Mouse (Mus musculus): ENCODE measurements around the gene Sycp2l. TPM values are rescaled to one million over a fixed set of nuclear protein-coding genes. Genes with fewer than 3 reads are reported as not detected.
"Not testable (repeated sequence)": the region's sequence is repeated elsewhere in the genome, so short reads cannot be mapped to it uniquely, and the experiment has no call there.

The Sycp2l gene
- polyA plus RNA-seq, 1 experiment from 2014 or later, result not detected

DNA sequence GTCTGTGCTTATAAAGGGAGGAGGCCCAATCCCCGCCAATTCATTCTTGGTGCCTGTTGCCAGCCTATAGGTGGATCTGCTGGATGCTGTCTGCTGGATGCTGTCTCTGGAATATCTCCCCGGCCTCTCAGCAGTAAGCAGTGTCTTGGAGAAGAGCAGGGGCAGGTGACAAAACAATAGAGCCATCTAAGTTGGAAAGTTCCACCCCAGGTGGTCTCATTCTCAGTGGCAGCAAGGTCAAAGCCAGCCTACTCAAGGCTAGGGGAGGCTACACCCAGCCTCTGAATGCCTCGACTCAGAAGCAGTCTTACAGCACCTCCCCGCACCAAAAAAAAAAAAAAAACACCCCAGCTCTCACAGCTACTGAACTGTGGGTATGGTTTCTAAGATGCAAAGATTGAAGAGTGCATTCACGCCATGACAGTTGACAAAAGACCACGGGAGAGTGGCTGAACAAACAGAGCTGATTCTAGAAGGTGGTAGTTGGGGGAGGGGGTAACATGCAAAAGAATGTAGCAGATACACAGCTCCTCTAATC is 31.4 kb downstream of the Sycp2l start:
- Histone ChIP-seq H3K36me3 (no peaks in the 10 kb centered on the region), H3K27ac (no peak overlapping the region), H3K4me2 (replicated peaks) (no peak overlapping the region), H3K9me3 (no peaks in the 10 kb centered on the region), H3K4me3 (no peak overlapping the region), H3K27me3 (no peaks in the 10 kb centered on the region), H3K9ac (no peak overlapping the region), H3K4me1 (no peaks in the 10 kb centered on the region)
- ATAC-seq (ENCODE audit: low FRiP score, low read depth), result no peak
- WGBS, result 72% methylated on average over 6 of the region's 6 CpGs

DNA sequence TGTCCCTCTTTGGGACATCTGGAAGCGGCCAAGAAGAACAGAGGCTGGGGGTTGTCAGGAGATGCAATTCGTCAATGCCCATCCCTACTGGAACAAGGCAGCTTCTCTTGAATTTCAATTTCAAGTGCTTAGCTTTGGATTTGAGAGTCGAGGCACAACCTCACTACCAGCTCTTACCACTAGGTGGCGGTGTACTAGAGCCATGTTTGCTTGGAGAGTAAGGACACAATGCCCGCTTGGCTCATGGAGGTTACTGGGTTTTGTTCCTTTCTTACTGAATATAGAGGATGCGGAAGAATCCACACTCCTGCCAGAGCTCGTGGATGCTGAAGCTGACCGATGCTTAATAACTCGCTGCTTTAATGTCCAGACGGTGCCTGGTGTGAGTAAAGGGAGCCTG is 32.2 kb downstream of the Sycp2l start:
- no peak overlapping the region for H3K9ac ChIP-seq

DNA sequence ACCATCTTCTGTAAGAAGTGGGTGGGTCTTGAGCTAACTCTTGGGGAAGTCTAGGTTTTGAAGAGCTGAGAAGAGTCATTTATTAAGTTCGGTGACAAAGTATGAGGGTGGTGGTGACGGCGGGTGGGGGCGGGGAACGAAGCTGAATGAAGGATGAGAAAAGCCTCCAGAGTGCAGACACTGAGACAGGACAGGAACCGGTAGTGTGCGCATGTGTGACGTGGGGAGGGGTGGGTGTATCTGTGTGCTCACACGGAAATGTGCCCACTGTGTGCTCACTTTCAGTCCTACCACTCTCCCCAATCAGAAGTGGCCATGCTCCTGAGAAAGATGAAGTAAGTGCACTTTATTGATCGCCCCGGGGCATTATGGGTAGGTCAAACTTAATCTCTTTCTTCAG is 39.0 kb downstream of the Sycp2l start:
- WGBS, result 89% methylated on average over 11 of the region's 11 CpGs

More for the DNA sequence above, 32.2 kb downstream of the Sycp2l start:
- no peak for ATAC-seq (ENCODE audit: low FRiP score, low read depth)
- H3K27ac ChIP-seq, result no peak overlapping the region
- H3K9me3 ChIP-seq, result no peaks in the 10 kb centered on the region
- H3K4me2 ChIP-seq (replicated peaks), result no peak overlapping the region
- no peak overlapping the region for H3K4me3 ChIP-seq
- H3K4me1 ChIP-seq, result no peaks in the 10 kb centered on the region
- no peaks in the 10 kb centered on the region for H3K36me3 ChIP-seq
- H3K27me3 ChIP-seq, result no peaks in the 10 kb centered on the region
- WGBS, result 78% methylated on average over 10 of the region's 10 CpGs

DNA sequence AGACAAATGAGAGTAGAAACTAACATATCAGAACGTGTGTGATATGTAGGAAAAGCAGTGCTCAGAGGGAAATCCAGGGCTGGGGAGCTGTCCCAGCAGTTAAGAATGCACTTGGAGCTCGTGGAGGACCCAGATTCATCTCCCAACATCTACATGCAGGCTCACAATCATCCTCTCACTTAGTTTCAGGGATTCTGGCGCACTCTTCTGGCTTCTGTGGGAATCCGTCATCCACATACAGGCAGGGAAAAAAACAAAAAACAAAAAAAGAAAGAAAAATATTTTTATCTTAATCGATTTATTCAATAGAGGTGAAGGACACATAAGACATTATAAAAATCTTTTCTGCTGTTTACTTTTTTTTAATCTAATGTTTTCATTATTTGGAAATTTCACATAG is 44.3 kb downstream of the Sycp2l start:
- Histone ChIP-seq H3K4me3 (no peak overlapping the region), H3K27ac (no peak overlapping the region), H3K27me3 (no peaks in the 10 kb centered on the region), H3K36me3 (no peaks in the 10 kb centered on the region), H3K9me3 (no peaks in the 10 kb centered on the region), H3K4me1 (no peaks in the 10 kb centered on the region), H3K9ac (no peak overlapping the region), H3K4me2 (replicated peaks) (no peak overlapping the region)
- ATAC-seq (ENCODE audit: low FRiP score, low read depth), result no peak
- 63% methylated on average over 5 of the region's 5 CpGs for WGBS

More for the DNA sequence above, 39.0 kb downstream of the Sycp2l start:
- no peak overlapping the region for H3K27ac ChIP-seq
- no peak overlapping the region for H3K4me2 ChIP-seq (replicated peaks)
- H3K4me3 ChIP-seq, result no peak overlapping the region
- no peaks in the 10 kb centered on the region for H3K9me3 ChIP-seq
- no peaks in the 10 kb centered on the region for H3K27me3 ChIP-seq
- H3K4me1 ChIP-seq, result no peaks in the 10 kb centered on the region
- no peaks in the 10 kb centered on the region for H3K36me3 ChIP-seq
- ATAC-seq (ENCODE audit: low FRiP score, low read depth), result no peak
- no peak overlapping the region for H3K9ac ChIP-seq

DNA sequence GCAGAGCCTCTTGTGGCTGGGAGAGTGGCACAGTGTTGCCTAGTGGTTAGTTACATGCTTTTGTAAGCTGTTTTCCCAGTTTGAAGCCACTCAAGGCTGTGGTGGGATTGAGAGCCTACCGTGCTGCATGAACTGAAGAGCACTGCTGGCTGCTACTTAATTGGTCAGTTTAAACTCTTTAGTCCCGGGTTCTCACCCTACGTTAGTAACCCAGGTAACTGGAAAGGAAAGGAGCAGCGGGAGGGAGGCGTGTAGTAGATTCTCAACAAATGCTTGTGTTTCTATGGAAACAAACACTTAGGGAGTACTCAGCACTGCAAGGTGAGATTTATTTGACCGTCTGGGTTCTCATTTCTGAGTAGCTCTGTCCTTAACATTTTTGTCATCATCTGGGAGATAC is 73.8 kb downstream of the Sycp2l start:
- Histone ChIP-seq H3K4me3 (no peak overlapping the region), H3K27ac (no peak overlapping the region), H3K27me3 (no peaks in the 10 kb centered on the region), H3K9ac (no peak overlapping the region), H3K9me3 (no peaks in the 10 kb centered on the region), H3K4me2 (replicated peaks) (no peak overlapping the region), H3K36me3 (no peaks in the 10 kb centered on the region), H3K4me1 (no peaks in the 10 kb centered on the region)
- 80% methylated on average over 6 of the region's 6 CpGs for WGBS
- no peak for ATAC-seq (ENCODE audit: low FRiP score, low read depth)

DNA sequence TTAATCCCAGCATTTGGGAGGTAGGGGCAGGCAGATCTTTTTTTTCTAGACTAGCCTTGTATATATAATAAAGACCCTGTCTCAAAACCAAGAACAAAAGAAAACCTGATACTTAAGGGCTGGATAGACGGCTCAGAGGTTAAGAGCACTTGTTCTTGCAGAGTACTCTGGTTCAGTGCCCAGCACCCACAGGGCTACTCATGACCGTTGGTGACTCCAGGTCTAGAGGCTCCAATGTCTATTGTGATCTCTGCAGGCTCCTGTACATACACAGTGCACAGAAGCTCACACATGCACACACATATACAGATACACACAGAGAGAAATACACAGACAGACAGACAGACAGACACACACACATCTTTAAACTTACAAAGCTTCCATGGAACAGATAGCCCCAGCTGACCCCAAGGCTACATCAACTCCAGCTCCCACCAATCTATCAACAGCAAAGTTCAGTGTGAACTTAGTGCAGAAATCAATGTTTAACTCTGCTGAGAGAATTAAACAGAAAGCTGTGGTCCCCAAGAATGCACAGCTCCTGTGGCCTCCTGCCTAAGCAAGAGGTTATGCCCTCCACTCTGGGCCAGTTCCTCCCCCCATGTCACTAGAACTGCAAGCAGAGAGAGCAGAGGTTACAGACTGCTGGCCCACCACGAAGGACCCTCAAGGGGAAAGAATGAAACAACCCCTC is 81.7 kb downstream of the Sycp2l start:
- Histone ChIP-seq H3K9me3 (no peaks in the 10 kb centered on the region), H3K36me3 (no peaks in the 10 kb centered on the region), H3K4me3 (no peak overlapping the region), H3K27me3 (peaks cover 5% of the 10 kb centered on the region; the same call in 1 of the 2 replicates), H3K27ac (no peak overlapping the region), H3K4me2 (replicated peaks) (no peak overlapping the region), H3K9ac (no peak overlapping the region), H3K4me1 (no peaks in the 10 kb centered on the region)
- no peak for ATAC-seq (ENCODE audit: low FRiP score, low read depth)
- WGBS, result 73% methylated on average over 3 of the region's 3 CpGs

DNA sequence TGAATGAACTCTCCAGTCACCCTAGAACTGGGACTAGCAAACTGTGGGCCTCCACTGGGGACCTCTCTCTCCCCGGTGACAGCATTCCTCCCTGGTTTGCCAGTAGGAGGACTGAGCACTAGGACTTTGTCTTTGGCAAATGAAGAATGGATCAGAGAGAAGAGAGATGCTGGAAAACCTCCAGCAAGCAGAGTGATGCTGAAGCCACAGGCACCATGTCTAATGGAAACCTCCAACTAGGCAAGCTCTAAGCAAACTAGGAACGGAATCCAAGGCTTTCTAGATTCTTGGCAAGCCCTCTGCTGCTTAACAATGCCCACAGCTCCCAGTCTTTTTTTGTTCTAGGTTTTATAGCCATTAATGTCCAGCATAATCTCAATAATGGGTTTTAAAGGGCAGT is 86.8 kb downstream of the Sycp2l start:
- ATAC-seq (ENCODE audit: low FRiP score, low read depth), result no peak
- peaks cover 15% of the 10 kb centered on the region for H3K27me3 ChIP-seq
- H3K36me3 ChIP-seq, result no peaks in the 10 kb centered on the region
- no peak overlapping the region for H3K4me2 ChIP-seq (replicated peaks)
- H3K4me3 ChIP-seq, result no peak overlapping the region
- H3K27ac ChIP-seq, result no peak overlapping the region
- 66% methylated on average over 2 of the region's 2 CpGs for WGBS
- peaks cover 23% of the 10 kb centered on the region for H3K4me1 ChIP-seq
- H3K9ac ChIP-seq, result no peak overlapping the region
- H3K9me3 ChIP-seq, result no peaks in the 10 kb centered on the region

DNA sequence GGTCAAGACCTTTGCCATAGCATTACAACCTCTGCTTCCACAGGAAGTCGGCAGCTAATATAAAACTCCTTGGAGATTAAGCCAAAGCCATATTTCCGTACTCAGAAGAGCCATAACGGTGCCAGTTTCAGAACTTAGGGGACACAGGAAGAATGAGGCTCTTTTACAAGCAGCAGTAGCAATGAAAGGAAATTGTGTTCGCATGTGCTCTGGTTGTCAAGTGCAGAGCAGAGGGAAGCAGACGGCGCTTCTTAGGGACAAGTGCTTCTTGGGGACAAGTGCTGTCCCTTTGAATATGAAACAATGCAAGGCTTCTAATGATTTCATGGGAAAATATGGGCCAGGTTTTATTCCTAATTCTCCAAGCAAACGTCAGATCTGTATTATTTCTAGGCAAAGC is 89.2 kb downstream of the Sycp2l start:
- H3K27ac ChIP-seq, result no peak overlapping the region
- no peak overlapping the region for H3K4me3 ChIP-seq
- H3K9me3 ChIP-seq, result no peaks in the 10 kb centered on the region
- whole genome bisulfite sequencing, result 24% methylated on average over 7 of the region's 7 CpGs
- no peaks in the 10 kb centered on the region for H3K36me3 ChIP-seq
- no peak overlapping the region for H3K4me2 ChIP-seq (replicated peaks)
- H3K27me3 ChIP-seq, result peaks cover 18% of the 10 kb centered on the region
- no peak overlapping the region for H3K9ac ChIP-seq
- H3K4me1 ChIP-seq, result peaks cover 23% of the 10 kb centered on the region
- ATAC-seq (ENCODE audit: low FRiP score, low read depth), result no peak

DNA sequence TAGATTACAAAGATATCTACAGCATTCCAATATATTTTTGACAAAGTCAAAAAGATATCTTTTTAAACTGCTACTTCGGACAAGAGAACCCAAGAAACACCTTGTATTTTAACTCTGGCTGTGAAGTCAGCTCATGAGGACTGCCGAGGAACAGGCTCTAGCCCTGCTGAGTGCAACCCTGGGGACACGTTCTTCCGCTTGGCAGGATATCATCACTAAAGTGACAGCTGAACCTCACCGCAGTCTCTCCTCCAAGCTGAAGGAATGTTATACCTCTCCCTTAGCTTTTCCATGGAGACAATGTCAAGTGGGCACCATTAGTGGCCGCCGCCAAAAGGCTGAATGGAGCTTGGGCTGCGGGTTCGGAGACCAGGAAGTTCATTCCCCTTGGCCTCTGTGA is 89.6 kb downstream of the Sycp2l start:
- no peak overlapping the region for H3K9ac ChIP-seq
- WGBS, result 66% methylated on average over 9 of the region's 9 CpGs
- H3K4me3 ChIP-seq, result no peak overlapping the region
- ATAC-seq (ENCODE audit: low FRiP score, low read depth), result no peak
- H3K4me1 ChIP-seq, result peaks cover 23% of the 10 kb centered on the region
- H3K4me2 ChIP-seq (replicated peaks), result no peak overlapping the region
- peaks cover 18% of the 10 kb centered on the region for H3K27me3 ChIP-seq
- no peaks in the 10 kb centered on the region for H3K9me3 ChIP-seq
- no peaks in the 10 kb centered on the region for H3K36me3 ChIP-seq
- H3K27ac ChIP-seq, result no peak overlapping the region

DNA sequence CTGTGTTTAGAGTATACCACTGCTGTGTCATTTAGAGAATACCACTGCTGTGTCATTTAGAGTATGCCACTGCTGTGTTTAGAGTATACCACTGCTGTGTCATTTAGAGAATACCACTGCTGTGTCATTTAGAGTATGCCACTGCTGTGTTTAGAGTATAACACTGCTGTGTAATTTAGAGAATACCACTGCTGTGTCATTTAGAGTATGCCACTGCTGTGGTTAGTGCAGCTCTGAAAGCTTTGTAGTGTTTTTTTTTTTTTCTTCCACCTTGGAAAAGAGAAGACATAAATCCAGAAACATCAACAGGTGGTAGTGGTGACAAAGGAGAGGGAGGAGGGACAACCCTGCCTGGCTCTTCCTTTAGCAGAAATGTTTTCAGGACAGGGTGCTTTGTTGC is 91.5 kb downstream of the Sycp2l start:
- H3K27me3 ChIP-seq, result peaks cover 15% of the 10 kb centered on the region; the same call in 1 of the 2 replicates
- not testable (repeated sequence) for H3K27ac ChIP-seq; H3K9me3 ChIP-seq; H3K9ac ChIP-seq; H3K36me3 ChIP-seq; H3K4me2 ChIP-seq (replicated peaks); H3K4me3 ChIP-seq; ATAC-seq (ENCODE audit: low FRiP score, low read depth)
- peaks cover 23% of the 10 kb centered on the region for H3K4me1 ChIP-seq

DNA sequence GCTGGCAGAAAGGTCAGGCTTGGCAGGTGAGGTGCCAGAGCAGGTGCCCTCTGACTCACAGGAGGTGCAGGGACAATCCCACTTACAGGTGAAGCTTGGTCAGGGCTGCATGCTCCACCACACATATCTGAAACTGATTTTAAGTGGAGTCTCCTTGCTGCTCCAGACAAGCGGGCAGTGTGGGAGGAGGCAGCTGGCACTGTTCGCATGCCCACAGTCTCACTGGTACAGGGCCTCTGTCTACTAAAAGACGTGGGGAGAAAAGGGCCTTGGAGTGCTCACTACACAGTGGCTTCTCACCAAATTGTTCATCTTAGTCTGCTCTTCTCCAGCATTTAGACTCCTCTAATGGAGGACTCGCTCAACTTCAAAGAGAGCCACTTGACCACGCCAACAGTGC is 92.1 kb downstream of the Sycp2l start:
- Histone ChIP-seq H3K36me3 (no peaks in the 10 kb centered on the region), H3K4me2 (replicated peaks) (no peak overlapping the region), H3K27me3 (peaks cover 13% of the 10 kb centered on the region; the same call in 1 of the 2 replicates), H3K9ac (no peak overlapping the region), H3K27ac (no peak overlapping the region), H3K4me1 (peaks cover 23% of the 10 kb centered on the region), H3K4me3 (no peak overlapping the region), H3K9me3 (no peaks in the 10 kb centered on the region)
- no peak for ATAC-seq (ENCODE audit: low FRiP score, low read depth)
- 88% methylated on average over 5 of the region's 5 CpGs for WGBS

DNA sequence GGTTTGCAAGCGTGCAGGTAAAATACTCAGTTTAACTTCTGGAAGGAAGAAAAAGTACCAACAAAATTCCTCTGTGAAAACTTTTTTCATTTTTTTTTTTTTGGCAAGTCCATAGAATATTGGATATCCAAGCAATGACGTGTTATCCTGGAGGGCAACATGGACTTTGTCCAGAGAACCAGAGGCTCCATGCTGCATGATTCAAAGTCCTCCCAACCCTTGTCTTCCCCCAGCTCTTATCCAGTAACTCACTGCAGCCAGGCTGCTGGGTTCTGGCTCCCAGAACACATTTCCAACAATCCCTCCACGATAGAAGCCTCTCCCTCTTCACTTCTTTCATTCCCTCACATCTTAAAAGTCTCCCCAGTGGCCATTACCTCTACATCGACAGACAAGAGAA is 97.2 kb downstream of the Sycp2l start:
- Histone ChIP-seq H3K4me1 (0 out of 2 replicates have a peak, but pooled peaks cover 14% of the 10 kb centered on the region), H3K4me3 (no peak overlapping the region), H3K9me3 (no peaks in the 10 kb centered on the region), H3K36me3 (no peaks in the 10 kb centered on the region), H3K27me3 (no peaks in the 10 kb centered on the region), H3K4me2 (replicated peaks) (no peak overlapping the region), H3K27ac (no peak overlapping the region), H3K9ac (no peak overlapping the region)
- ATAC-seq (ENCODE audit: low FRiP score, low read depth), result no peak
- 74% methylated on average over 4 of the region's 4 CpGs for WGBS

Data from limb, embryonic 13.5 days (tissue).